Mouse (Mus musculus): ENCODE data around the gene Shroom3.

The Shroom3 gene

DNA sequence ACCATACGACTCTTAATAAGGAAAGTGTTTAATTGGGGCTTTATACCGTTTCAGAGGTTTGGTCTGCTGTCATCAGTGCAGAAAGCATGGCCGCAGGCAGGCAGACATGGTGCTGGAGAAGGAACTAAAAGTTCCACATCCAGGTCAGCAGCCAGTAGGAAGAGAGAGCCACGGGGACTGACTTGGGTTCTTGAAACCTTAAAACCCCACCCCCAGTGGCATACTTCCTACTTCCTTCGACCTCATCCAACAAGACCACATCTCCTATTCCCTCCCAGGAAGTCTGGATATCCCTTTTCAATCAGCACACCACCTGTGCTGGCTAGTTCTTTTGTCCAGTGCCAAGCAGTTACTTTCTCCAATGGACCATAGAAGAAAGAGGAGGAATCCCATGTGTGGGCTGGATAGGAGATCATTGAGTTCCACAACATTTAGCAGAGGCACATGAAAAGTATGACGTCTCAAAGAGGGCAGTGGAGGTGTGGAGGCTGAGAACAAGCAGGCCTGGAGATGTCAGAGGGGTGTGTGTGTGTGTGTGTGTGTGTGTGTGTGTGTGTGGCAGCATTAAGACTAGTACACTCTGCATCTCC, 76.0 kb downstream of the Shroom3 start:
- no peak for DNase-seq (ENCODE audit: low spot score)

DNA sequence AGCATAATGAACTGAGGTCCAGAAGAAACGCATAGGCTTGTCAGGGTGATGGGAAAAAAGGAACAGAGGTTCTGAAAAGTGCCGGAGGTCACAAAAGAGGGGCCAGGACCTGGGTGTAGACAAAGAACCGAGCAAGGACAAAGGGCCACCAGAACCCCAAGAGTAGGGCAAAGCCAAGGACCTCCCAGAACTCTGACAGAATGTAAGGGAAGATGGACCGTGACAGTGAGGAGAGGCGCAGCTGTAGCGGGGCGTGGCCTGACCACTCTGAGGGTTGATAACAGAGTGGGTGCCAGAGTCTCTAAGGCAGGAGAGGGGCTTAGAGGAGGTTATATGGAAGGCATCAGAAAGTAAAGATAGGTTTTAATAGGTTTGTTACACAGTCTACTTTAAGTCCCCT, 77.3 kb downstream of the Shroom3 start:
- DNase-seq (ENCODE audit: low spot score): no peak

DNA sequence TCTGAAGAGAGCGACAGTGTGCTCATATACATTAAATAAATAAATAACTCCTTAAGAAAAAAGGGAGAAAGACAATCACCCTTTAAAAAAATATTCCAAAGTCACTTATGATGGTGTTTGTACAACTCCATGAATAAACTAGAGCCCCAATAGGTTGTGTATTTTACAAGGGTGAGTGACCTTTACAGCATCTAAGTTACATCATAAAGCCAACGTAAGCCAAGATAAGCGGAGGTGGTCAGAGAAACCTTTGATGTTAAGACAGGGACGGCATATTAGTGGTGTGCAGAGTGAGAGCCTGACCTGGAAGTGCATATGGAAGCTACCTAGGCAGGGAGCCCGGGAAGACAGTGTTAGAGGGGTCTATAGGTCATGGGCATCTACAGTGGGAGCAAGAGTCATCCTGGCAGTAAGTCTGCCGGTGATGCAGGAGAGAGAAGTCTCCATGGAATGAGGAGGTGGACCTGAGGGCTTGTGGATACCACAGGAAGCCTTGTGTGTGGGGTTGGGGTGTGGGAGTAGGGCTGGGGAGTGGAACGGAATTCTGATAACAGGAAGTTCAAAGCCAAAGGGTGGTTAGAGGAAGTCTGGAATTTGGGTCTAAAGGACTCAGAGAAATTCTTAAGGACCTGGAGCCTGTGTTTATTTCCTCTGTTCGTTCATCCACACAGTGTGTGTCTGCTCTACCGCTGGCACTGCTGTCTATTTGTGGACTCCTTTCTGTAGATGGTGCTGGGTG, 78.5 kb downstream of the Shroom3 start:
- DNase-seq (ENCODE audit: low spot score): no peak

DNA sequence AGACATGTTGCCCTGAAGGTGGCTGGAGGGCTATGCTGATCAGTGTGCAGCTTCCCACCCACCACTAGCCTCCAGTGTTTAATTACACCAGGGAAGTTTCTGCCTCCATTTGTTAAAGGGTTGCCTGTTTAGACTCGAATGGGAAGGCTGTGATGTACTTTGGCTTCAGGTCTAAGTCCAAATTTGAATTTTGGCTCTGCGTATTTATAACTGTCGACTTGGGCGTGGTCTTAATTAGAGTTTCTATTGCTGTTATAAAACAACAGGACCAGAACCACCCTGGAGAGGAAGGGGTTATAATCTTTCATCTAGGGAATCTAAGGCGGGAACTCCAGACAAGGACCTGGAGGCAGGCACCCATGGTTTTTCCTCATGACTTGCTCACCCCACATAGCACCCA, 79.2 kb downstream of the Shroom3 start:
- no peak for DNase-seq (ENCODE audit: low spot score)

DNA sequence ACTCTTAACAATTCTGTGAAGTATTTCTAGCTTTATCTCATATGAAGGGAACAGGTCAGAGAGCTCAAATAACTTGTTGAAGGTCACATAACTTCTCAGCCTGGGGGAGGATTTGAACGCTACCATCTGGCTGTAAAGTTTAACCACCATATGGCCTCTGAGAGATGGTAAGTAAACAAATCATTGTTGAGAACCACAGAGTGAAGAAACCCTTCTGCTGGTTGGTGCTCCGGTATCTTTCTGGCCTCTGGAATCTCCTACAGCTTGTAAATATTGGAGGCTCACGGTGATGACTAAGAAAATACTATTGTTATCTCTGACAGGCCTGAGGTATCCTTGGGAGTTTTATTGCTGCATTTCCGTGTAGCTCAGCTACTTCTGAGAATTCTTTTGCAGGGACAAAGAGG, 80.3 kb downstream of the Shroom3 start:
- no peak for DNase-seq (ENCODE audit: low spot score)

DNA sequence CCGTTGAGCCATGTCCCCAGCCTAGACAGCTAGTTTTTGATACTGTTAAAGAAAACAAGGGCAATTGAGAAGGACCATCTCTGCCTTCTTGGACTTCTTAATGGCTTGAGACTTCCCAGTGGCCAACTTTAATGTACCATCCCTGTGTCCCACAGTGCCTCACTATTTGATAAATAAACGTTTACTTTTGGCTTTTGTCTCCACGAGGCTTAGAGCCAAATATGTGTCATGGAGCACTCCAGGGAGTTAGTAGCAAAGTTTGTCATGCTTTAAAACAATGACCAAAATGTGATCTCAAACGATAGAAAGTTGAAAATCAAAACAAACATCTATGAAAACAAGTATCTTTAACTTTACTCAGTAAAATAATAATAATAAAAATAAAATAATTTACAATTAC, 83.1 kb downstream of the Shroom3 start:
- DNase-seq (ENCODE audit: low spot score): no peak

DNA sequence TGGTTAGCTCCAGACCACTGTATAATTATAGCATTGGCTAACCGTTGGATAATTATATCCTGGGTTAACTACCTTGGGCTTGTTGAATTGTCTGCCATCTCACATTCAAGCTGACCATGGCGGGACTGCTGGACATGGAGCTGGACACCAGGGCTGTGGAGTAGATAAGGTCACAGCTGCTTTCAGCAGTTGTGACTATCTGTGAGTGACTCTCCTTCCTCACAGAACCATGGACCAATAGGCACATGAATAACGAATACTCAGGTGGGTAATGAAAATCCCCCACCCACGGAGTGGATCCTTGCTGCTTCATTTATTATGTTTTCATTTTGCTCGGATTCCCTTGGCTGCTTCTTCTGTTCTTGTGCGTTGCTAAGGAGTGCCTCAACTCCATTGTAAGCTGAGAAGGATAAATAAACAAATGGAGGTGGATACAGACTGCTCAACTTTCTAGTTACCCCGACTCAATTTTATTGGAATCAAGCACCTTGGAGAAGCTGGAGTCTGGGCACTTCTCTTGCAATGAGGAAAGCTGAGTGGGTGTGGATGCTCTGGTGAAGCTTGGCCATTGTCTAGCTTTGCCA, 84.1 kb downstream of the Shroom3 start:
- DNase-seq (ENCODE audit: low spot score): no peak

DNA sequence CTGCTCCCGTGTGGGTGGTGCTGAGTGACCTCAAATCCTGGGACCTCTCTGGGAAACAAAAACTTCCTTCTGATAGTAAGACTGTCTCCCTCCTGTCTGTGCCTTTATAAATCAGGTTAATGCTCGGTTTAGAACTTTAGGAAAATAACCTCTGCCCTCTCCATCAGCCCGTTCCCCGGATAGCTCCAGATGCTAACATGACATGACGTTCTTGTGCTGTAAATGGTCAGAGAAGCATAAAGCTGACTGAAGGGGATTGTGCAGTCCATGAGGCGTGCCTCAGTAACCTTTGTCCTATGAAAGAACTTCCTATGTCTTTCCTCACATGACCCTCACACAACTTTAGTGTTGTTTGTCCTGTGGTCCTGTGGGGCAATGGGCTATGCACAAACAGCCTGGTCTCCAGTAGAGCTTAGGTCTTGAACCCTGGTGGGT, 84.6 kb downstream of the Shroom3 start:
- DNase-seq (ENCODE audit: low spot score): no peak

DNA sequence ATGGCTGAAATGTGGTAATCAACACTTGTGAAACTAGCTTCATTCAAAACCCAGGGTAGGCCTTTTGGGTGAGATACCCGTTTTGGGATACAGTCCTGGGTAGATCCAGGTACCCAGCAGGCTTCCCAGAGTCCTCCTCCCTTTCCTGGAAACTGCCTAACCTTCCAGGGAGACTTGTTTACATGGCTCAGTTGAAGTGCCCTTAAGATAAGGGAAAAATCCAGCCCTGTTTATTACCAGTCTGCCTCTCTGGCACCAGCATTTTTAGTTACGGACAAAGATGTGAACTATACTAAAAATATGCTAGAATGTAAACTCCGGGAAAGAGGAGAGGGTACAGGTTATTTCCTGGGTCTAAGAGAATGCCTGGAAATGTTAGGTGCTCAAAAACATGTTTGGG, 90.6 kb downstream of the Shroom3 start:
- no peak for DNase-seq (ENCODE audit: low spot score)

DNA sequence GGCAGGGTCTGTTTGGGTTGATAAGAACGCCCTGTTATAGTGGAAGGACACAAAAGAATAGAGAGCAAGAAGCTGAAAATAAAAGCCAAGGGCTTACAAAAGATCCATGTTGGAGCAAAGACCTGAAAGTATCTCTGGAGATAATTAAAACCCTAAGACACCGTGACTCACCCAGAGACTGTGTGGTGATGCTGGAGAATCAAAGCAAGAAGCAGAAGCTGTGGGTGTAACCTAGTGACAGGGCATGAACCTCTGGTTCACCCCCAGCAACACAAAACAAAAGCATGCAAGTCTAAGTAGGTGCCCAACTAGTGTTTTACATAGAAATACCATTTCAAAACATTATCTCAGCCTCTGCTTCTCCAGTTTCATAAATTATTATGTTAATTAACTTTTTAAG, 91.2 kb downstream of the Shroom3 start:
- peak; percentile 6 for DNase-seq (ENCODE audit: low spot score)

DNA sequence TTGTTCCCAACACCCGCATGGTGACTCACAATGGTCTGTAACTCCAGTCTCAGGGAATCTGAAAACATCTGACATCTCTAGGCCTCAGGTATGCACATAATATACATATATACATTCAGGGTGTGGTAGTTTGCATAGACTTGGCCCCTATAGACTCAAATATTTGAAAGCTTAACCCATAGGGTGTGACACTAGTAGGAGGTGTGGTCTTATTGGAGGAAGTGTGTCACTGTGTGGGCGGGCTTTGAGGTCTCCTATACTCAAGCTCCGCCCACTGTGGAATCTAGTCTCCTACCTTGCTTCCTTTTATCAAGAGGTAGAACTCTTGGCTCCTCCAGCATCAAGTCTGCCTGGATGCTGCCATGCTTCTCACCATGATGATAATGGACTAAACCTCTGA, 91.7 kb downstream of the Shroom3 start:
- DNase-seq (ENCODE audit: low spot score): no peak

DNA sequence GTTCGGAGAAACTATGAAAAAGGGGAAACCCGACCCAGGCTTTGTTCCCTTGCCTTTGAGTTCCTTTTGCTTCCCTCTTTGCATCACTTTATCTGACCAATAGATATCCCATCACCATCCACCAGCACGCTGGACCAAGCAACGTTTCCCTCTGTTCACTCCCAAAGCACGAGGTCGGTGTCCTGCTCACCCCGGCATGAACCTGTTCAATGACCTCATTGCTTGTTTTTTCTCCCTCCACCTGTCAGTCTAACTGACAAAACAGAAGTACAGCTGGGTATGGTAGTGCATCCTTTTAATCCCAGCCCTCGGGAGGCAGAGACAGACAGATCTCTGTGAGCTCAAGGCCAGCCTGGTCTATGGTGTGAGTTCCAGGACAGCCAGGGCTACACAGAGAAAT, 95.2 kb downstream of the Shroom3 start:
- DNase-seq (ENCODE audit: low spot score): no peak

DNA sequence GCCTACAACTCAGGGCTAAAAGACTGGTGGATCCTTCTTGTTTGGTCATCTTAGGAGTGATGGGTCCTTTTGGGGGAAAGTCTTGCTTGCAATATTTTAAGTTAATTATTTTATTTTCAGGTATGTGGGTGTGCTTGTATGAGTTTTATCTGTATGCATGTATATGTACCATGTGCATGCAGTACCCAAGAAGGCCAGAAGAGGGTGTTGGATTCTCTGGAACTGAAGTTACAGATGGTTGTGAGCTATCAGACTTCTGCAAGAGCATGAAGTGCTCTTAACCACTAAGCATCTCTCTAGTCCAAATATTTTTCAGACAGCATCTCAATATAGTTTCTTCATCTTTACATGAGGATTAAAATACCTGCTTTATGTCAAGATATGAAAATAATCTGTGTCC, 97.8 kb downstream of the Shroom3 start:
- DNase-seq (ENCODE audit: low spot score): no peak

DNA sequence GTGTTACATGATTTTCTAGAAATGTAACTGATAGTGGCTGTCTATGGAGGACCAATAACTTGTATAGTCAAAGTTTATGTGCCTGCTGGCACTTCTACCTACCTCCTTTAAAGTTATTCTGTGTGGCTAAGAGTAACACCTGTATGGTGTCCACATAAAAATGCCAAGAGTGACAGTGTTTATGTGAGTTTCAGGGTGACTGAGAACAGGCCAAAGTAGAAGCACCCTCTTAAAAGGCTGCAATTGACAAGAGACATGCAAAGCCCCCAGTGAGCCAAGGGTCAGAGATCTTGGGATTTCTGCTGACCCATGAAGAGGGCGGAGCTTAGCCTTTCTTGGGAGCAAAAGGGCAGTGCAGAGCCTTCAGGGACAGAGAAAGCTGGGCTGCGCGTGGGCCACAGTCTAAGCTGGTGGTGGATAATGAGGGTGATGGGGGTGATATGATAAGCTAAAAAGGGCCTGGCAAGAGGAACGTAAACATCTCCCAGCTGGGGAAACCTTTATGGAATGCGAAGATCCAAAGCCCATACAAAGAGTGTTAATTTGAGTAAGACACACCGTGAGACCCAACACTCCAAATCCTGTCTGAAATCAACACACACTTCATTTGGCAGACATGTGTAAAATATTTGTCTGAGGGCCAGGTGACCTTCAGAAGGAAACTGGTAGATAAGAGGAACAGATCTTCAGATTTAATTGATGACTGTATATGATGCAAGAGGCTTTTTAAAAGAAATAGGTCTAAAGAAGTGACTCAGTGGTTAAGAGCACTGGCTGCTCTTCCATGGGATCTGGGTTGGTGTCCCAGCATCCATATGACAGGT, 101.0 kb downstream of the Shroom3 start:
- no peak for DNase-seq (ENCODE audit: low spot score)

DNA sequence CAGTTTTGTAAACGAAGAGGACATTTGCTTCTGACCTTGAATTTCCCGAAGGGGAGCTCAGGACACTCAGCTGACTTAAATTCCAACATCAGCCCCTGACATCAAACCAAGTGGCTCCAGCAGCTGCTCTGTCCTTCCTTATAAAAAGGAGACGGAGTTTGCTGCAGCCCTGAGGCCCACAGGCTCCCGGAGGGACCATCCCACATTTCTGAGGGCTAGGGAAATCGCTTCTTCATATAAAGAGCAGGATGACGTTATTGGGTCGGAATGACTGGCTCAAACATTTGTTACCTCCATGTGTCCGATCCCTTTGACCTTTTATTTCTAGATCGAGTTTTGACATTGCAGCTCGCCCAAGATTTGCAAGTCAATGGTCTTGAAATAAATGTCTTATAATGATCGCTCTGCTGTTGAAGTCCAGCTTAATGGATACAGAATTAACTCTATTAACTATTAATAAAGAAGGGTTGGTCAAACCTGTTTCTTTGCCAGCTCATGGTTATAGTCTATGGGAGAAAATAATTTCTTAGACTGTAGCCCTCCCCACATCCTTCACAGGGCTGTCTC, 102.7 kb downstream of the Shroom3 start:
- DNase-seq (ENCODE audit: low spot score): no peak

DNA sequence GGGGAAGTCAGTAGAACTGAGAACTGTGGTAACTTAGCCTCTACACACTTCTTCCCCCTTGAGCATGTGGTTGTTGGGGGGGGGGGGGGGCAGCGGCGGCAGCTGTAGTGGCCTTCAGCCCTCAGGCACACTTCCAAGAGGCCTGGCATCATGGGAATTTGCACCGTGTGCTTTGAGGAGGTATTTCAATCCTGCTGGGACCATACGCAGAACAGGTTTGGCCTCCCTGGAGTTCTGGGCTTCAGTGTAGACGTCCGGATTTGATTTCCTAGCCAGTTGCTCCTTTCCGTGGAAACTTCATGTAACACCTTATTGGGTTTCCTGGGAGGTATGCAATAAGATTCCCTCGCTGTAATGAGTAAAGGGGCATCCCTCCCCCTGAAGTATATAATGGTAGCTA, 105.8 kb downstream of the Shroom3 start:
- DNase-seq (ENCODE audit: low spot score): no peak

DNA sequence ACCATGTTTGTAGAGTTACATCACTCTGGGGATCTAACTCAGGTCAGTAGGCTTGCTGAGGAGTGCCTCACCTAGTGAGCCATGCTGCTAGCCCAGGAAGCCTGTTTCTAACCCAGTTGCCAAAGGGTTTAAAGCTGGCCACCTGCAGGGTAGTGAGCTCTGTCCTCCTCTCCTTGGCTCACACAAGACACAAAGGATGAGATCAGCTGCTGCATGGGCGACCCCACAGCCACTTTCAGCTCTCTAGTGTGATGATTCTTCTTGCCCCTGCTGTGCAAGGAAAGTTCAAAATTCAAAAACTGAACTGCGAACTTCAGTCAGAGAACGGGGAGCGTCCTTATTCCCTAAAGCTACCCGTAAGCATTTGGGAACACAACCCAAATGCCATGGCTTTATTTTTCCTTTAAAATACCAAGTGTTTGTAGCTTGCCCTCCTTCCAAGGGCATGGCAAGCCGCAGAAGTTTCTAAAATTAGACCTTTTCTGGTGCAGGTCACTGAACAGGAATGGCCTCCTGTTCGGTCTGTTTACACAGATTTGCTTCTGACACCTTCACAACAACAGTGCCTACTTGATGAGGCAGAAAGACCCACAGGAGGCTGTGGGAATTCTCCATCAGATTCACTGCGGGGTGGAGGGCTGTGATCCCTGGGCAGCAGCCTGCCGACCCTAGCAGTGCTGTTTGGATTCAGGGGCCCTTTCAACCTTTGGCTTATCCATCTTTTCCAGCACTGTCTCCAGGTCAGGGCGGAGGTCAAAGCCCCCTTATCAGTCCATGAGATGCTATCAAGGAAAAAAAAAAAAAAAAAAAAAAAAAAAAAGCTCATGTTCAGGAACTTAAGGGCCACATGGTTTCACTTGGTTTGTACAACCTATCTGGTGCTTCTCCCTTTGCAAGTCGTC, 113.1 kb downstream of the Shroom3 start:
- no peak for DNase-seq (ENCODE audit: low spot score)

DNA sequence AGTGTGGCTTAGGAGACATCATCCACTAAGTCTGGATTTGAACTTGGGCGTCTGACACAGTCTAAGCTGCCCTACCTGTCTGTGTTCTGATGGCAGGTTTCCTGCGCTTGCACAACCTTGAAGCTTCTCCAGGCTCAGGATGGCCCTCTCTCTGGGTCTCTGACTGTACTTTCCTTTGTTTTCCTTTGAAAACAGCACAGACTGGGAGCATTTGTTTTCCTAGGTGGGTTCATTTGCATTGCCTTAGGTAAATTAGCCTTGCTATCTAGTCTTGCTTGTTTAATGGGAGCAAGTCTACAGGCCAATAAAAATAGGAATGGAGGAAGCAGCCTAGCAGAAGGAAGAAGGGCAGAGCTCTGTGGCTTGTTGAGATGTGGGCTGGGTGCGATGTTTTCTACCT, 114.7 kb downstream of the Shroom3 start:
- no peak for DNase-seq (ENCODE audit: low spot score)

DNA sequence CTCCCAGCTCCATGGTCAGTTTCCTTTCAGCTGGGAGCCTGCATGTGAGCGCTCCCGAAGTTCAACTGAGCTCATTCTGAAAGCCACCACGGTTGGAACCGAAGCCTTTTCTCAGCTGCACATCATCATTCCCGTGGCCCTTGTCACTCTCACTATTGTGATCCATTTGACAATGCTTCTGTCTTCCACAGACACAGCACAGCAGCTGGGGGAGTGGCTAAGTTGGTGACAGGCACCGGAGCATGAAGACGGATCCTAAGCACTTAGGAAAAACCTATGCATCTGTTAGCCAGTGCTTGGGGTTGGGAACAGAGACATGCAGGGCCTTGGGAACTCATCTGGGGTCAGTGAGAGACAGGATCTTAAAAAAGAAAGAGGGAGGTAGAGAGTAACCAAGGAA, 121.1 kb downstream of the Shroom3 start:
- peak; percentile 30 for DNase-seq (ENCODE audit: low spot score)

DNA sequence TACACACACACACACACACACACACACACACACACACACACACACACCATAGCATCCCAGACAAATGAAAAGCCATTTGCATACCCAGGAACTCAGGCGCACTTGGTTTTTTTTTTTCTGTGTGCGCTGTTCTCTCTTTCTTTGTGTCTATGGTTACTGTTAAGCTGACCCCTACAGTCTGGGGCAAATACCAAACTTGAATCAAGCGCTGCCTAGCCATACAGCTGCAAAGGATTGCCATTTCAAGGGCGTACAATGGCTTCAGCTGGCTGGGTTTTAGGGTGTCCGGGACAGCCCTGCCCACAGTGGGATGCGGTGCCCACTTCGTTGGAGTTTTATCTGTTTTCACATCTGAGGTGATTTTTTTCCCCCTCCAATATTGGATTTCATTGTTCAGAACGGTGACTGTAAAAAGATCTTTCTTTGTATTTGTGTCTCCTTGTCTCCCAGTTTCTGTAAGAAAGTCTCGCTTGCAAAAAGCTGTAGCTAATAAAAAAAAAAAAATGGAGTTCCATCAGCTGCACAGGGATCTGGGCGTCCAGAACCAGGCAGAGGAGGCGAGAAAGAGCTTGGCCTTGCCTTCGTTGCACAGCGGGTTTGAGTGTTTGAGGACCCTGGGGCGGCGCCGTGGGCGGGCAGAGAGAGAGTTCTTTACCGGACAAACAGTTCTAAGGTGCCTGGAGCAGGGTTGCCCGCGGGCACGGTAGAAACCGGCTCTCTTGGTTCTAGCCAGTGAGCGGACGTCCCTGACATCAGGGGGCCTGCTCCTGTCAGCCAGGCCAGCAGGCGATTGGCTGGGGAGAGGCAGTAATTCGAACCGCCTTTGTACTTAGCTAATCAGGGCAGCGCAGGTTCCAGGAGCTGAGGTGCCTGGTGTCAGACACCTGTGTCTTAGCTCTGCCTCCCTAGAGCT, 125.5 kb downstream of the Shroom3 start:
- DNase-seq (ENCODE audit: low spot score): no peak

DNA sequence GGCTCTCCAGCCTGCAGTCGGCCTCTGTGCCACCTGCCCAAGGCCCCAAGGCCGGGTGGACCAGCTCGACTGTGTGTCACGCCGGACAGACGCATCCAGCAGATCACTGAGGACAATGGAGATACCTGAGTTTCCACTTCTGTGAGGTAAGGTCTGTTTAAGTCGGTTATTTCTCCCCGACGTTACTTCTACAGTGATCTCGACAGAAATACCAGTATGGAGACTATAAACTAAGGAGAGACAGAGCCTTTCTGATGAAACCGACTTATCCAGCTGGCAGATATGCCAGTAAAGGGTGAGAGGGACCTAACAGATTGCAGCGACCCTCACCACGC, 126.1 kb downstream of the Shroom3 start:
- no peak for DNase-seq (ENCODE audit: low spot score)

Measured in left cerebral cortex, adult 11 months (tissue).